8 mouse cellular contexts compared by ENCODE assay signal in the genomic region with DNA sequence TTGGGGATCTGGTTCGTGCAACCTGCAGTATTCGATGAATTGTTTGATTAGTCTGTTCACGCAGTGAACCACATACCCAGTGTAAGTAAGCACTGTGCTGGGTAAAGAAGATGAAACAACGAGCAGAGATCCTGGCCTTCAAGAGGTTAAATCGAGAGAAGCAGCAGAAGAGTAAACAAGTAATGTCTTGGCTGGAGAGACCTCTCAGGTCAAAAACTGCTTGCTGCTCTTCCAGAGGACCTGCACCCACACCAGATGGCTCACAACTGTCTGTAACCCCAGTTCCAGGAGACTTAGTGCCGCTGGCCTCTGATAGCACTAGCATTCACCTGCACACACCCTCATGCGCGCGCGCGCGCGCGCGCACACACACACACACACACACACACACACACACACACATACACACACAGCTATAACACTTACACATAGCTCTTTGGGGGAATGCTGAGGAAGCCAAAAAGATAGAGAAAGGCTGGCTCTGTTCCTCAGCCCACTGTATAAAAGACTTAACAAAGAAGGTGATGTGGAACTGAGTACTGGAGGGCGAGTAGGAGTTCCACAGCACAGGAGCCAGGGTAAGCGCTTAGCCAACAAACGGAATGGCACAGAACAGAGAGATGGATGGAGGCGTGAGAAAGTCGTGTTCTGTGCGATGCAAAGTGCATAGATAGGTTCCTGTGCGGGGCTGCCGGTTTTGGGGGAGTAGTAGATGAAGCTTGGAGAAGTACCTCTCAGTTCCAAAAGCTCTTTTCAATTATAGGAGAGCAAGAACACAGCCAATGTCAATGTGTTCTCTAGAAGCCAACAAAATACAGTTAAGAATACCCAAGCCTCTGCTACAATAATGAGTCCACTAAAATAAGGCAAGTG. TPM values are rescaled to one million over a fixed set of nuclear protein-coding genes. Genes with fewer than 3 reads are reported as not detected.
A peak's percentile ranks its signal among the peaks of the same experiment; 100 is the strongest.
DNase-seq lines count a peak whose midpoint lies in the region; ATAC-seq lines count a peak whose summit lies in the region.

No protein-coding gene starts in this region.

- H3K27ac ChIP-seq in heart, embryonic 12.5 days (ENCODE audit: poor library complexity, severe bottlenecking) = peak overlapping the region; percentile 70
- H3K27ac ChIP-seq in intestine, embryonic 16.5 days (ENCODE audit: low read length) = peak overlapping the region; percentile 86
- peak overlapping the region; percentile 94 for H3K27ac ChIP-seq in liver, embryonic 11.5 days (ENCODE audit: low read depth, low read length)
- H3K27ac ChIP-seq in neural tube, embryonic 14.5 days (ENCODE audit: low read depth, low read length) = peak overlapping the region; percentile 90

- H3K27me3 ChIP-seq in heart, embryonic 12.5 days (replicated peaks) = no peaks in the 10 kb centered on the region
- no peaks in the 10 kb centered on the region for H3K27me3 ChIP-seq in intestine, embryonic 16.5 days (replicated peaks; ENCODE audit: control insufficient read depth, insufficient read depth, low read length)
- H3K27me3 ChIP-seq in liver, embryonic 11.5 days (replicated peaks; ENCODE audit: control insufficient read depth, insufficient read depth, low read length) = no peaks in the 10 kb centered on the region
- no peaks in the 10 kb centered on the region for H3K27me3 ChIP-seq in neural tube, embryonic 14.5 days (ENCODE audit: control insufficient read depth, insufficient read depth, low read length)

- 0 out of 2 replicates have a peak, but pooled peaks have one; percentile 23 for ATAC-seq in heart, embryonic 12.5 days (ENCODE audit: insufficient number of reproducible peaks, low FRiP score)
- peak; percentile 58 for ATAC-seq in erythroid progenitor cell, adult 5-6 weeks (replicated peaks; ENCODE audit: low FRiP score, poor library complexity, severe bottlenecking)
- ATAC-seq in intestine, embryonic 16.5 days = peak; percentile 68
- peak; percentile 57 for ATAC-seq in liver, embryonic 11.5 days (replicated peaks; ENCODE audit: low FRiP score)
- peak; percentile 75 for ATAC-seq in neural tube, embryonic 14.5 days (ENCODE audit: low read depth)

- no peaks in the 10 kb centered on the region for H3K36me3 ChIP-seq in heart, embryonic 12.5 days
- H3K36me3 ChIP-seq in intestine, embryonic 16.5 days (ENCODE audit: control insufficient read depth, insufficient read depth, low read length) = no peaks in the 10 kb centered on the region
- no peaks in the 10 kb centered on the region for H3K36me3 ChIP-seq in liver, embryonic 11.5 days (ENCODE audit: control insufficient read depth, insufficient read depth, low read length)
- no peaks in the 10 kb centered on the region for H3K36me3 ChIP-seq in neural tube, embryonic 14.5 days (ENCODE audit: control insufficient read depth, insufficient read depth, low read length)

- H3K9ac ChIP-seq in heart, embryonic 12.5 days = peak overlapping the region; percentile 69
- peak overlapping the region; percentile 67 for H3K9ac ChIP-seq in intestine, embryonic 16.5 days (ENCODE audit: low read depth, low read length)
- H3K9ac ChIP-seq in liver, embryonic 11.5 days (ENCODE audit: low read depth, low read length) = peak overlapping the region; percentile 75
- peak overlapping the region; percentile 97 for H3K9ac ChIP-seq in neural tube, embryonic 14.5 days (replicated peaks; ENCODE audit: low read depth, low read length)

- H3K4me3 ChIP-seq in heart, embryonic 12.5 days = peak overlapping the region; percentile 95
- H3K4me3 ChIP-seq in intestine, embryonic 16.5 days (ENCODE audit: low read length) = peak overlapping the region; percentile 99
- peak overlapping the region; percentile 100 for H3K4me3 ChIP-seq in liver, embryonic 11.5 days (ENCODE audit: low read depth, low read length)
- peak overlapping the region; percentile 99 for H3K4me3 ChIP-seq in neural tube, embryonic 14.5 days (ENCODE audit: low read depth, low read length)

- peaks cover 32% of the 10 kb centered on the region for H3K4me1 ChIP-seq in heart, embryonic 12.5 days (replicated peaks)
- peaks cover 16% of the 10 kb centered on the region for H3K4me1 ChIP-seq in intestine, embryonic 16.5 days (ENCODE audit: control insufficient read depth, insufficient read depth, low read length)
- H3K4me1 ChIP-seq in liver, embryonic 11.5 days (replicated peaks; ENCODE audit: control insufficient read depth, insufficient read depth, low read length) = peaks cover 53% of the 10 kb centered on the region
- peaks cover 13% of the 10 kb centered on the region for H3K4me1 ChIP-seq in neural tube, embryonic 14.5 days (ENCODE audit: control insufficient read depth, insufficient read depth, low read length)

- DNase-seq in heart, adult 8-10 months (ENCODE audit: low spot score) = no peak
- DNase-seq in ZHBTc4 (ENCODE audit: low read depth, low spot score) = peak; percentile 60
- DNase-seq in liver, embryonic 11.5 days (ENCODE audit: low spot score) = peak; percentile 58
- no peak for DNase-seq in gastrocnemius, postnatal 10 days

- peak overlapping the region; percentile 97 for H3K4me2 ChIP-seq in heart, embryonic 12.5 days
- peak overlapping the region; percentile 70 for H3K4me2 ChIP-seq in intestine, embryonic 16.5 days (ENCODE audit: low read depth, low read length)
- H3K4me2 ChIP-seq in liver, embryonic 11.5 days = peak overlapping the region; percentile 96
- H3K4me2 ChIP-seq in neural tube, embryonic 14.5 days (ENCODE audit: low read depth, low read length) = peak overlapping the region; percentile 50

- WGBS in heart, embryonic 12.5 days = 2% methylated on average over 23 of the region's 23 CpGs
- 2% methylated on average over 22 of the region's 23 CpGs for WGBS in intestine, embryonic 16.5 days
- 2% methylated on average over 23 of the region's 23 CpGs for WGBS in liver, embryonic 11.5 days
- under 1% methylated on average over 23 of the region's 23 CpGs for WGBS in neural tube, embryonic 14.5 days

- no peaks in the 10 kb centered on the region for H3K9me3 ChIP-seq in heart, embryonic 12.5 days (replicated peaks)
- no peaks in the 10 kb centered on the region for H3K9me3 ChIP-seq in intestine, embryonic 16.5 days (ENCODE audit: control insufficient read depth, low read length)
- no peaks in the 10 kb centered on the region for H3K9me3 ChIP-seq in liver, embryonic 11.5 days (ENCODE audit: control insufficient read depth, low read length)
- H3K9me3 ChIP-seq in neural tube, embryonic 14.5 days (ENCODE audit: control insufficient read depth, low read length) = no peaks in the 10 kb centered on the region

RNA-seq across cellular contexts. Expression of a gene that starts 0.8 kb away (rescaled TPM):
- polyA plus RNA-seq in heart, embryonic 12.5 days (2016; fragmentation: Nextera tagmentation; extraction: Ambion mirVana) = 95.9 and 113 TPM in 2 replicates
- total RNA-seq in heart, adult 8-10 months (2022) = 100 to 1,000 TPM in 3 of 4 experiments, 10 to 100 TPM in 1; 93.7 to 126 (median 111) TPM
- 36.8 and 49.5 TPM in 2 replicates for total RNA-seq in erythroid progenitor cell, adult 5-6 weeks (2015; ENCODE audit: low replicate concordance)
- 10.1 and 29.1 TPM in 2 replicates for total RNA-seq in erythroid progenitor cell, adult 5-6 weeks (2017; ENCODE audit: low replicate concordance)
- polyA plus RNA-seq in intestine, embryonic 16.5 days (2015; fragmentation: Nextera tagmentation; extraction: Ambion mirVana) = 67.1 and 73.1 TPM in 2 replicates
- polyA plus RNA-seq in liver, embryonic 11.5 days (2014; fragmentation: Nextera tagmentation; extraction: Ambion mirVana) = 47.2 and 52.8 TPM in 2 replicates
- polyA plus RNA-seq in neural tube, embryonic 14.5 days (2014; fragmentation: Nextera tagmentation; extraction: Ambion mirVana) = 115 and 126 TPM in 2 replicates
- 10 to 100 TPM; 93.7 to 95.9 TPM for total RNA-seq in gastrocnemius, postnatal 10 days (2021)

RNA-seq across cellular contexts. Expression of a gene that starts 56.0 kb away (rescaled TPM):
- polyA plus RNA-seq in heart, embryonic 12.5 days (2016; fragmentation: Nextera tagmentation; extraction: Ambion mirVana) = 52.4 and 52.5 TPM in 2 replicates
- total RNA-seq in heart, adult 8-10 months (2022) = 100 to 1,000 TPM in 2 of 4 experiments, 10 to 100 TPM in 2; 96.2 to 103 (median 100) TPM
- 32.1 and 36.9 TPM in 2 replicates for total RNA-seq in erythroid progenitor cell, adult 5-6 weeks (2015; ENCODE audit: low replicate concordance)
- total RNA-seq in erythroid progenitor cell, adult 5-6 weeks (2017; ENCODE audit: low replicate concordance) = 35.2 and 35.3 TPM in 2 replicates
- 19.7 and 21.1 TPM in 2 replicates for polyA plus RNA-seq in intestine, embryonic 16.5 days (2015; fragmentation: Nextera tagmentation; extraction: Ambion mirVana)
- 14.1 and 14.4 TPM in 2 replicates for polyA plus RNA-seq in liver, embryonic 11.5 days (2014; fragmentation: Nextera tagmentation; extraction: Ambion mirVana)
- polyA plus RNA-seq in neural tube, embryonic 14.5 days (2014; fragmentation: Nextera tagmentation; extraction: Ambion mirVana) = 17.0 and 21.7 TPM in 2 replicates
- 10 to 100 TPM; 55.6 to 60.0 TPM for total RNA-seq in gastrocnemius, postnatal 10 days (2021)

Comparison
In these comparisons a context has a peak if more than half of its experiments do, and no peak if none do; other contexts are left out.
1. ATAC-seq: peak in every context shown above with its lines; median percentile 75 in neural tube, embryonic 14.5 days; 68 in intestine, embryonic 16.5 days; 58 in erythroid progenitor cell, adult 5-6 weeks; 57 in liver, embryonic 11.5 days; 23 in heart, embryonic 12.5 days.
2. DNase-seq: peak in ZHBTc4 (single experiment) and liver, embryonic 11.5 days (single experiment); none in heart, adult 8-10 months (single experiment) and gastrocnemius, postnatal 10 days (single experiment).
3. Peak in every context shown above with its lines, with median percentiles within 50 percentile points of each other: H3K27ac ChIP-seq, H3K4me2 ChIP-seq, H3K4me3 ChIP-seq and H3K9ac ChIP-seq.